Mouse (Mus musculus): ENCODE data around the gene Pitpnm1.
"Not testable (repeated sequence)": the region's sequence is repeated elsewhere in the genome, so short reads cannot be mapped to it uniquely, and the experiment has no call there.

Gene Pitpnm1

DNA sequence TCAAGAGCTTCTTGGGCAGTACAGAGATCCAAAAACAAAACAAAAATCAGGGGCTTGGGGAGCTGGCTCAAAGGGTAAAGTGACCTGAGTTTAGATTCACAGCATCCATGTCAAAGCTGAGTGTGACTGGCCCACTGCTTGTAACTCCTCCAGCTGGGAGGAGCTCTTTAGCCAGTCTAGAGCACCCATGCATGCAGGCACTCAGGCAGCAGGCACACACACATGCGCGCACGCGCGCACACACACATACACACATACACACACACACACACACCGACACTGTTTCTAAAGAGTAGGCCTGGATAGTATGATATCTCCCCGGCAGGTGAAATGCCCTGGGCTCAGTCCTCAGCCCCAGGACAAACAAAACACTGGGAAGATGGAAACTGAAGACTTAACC is 17.2 kb downstream of the Pitpnm1 start:
- no peak for DNase-seq (ENCODE audit: low spot score in 2 of 2)

- DNase-seq (ENCODE audit: low spot score in 2 of 2): no peak
Observed at GRCm38 (mm10) chr19:4118350-4118749, 18.6 kb downstream of the Pitpnm1 start.

GRCm38 (mm10) chr19:4119716-4120487 is 20.1 kb downstream of the Pitpnm1 start:
- no peak for DNase-seq (ENCODE audit: low spot score in 2 of 2)

DNA sequence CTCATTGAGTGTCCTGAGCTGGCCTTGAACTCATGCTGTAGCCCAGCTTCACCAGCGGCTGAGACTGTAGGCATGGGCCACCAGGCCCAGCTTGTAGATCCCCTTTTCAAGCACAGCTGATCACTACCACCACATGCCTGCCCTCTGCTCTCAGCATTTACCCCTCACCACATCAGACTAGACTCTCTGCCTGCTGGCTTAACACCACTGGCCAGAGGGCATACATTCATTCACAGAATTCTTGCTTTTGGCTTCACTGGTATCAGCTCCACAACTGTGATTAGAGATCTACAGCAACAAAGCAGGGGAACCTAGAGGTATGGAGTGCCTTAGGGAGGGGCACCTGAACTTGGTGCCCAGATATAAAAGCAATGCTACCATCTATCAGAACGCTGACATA is 20.7 kb downstream of the Pitpnm1 start:
- no peak for DNase-seq (ENCODE audit: low spot score in 2 of 2)

- peak; percentile 96 to 97 for DNase-seq (ENCODE audit: low spot score in 2 of 2)
Observed at GRCm38 (mm10) chr19:4121097-4121805, 21.5 kb downstream of the Pitpnm1 start.

DNA sequence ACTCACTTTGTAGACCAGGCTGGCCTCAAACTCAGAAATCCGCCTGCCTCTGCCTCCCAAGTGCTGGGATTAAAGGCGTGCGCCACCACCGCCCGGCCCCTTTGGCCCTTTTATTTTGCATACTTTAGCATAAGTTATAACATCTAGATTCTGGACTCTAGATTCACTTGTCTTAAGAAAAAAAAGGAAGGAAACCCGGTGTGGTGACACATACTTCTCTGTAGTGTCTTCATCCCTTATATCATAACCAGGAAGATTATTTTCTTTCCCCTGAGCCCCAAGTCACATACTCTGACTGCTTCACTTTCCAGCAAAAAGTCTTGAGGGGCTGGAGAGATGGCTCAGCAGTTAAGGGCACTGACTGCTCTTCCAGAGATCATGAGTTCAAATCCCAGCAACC is 22.1 kb downstream of the Pitpnm1 start:
- not testable (repeated sequence) for DNase-seq (ENCODE audit: low spot score in 2 of 2)

DNA sequence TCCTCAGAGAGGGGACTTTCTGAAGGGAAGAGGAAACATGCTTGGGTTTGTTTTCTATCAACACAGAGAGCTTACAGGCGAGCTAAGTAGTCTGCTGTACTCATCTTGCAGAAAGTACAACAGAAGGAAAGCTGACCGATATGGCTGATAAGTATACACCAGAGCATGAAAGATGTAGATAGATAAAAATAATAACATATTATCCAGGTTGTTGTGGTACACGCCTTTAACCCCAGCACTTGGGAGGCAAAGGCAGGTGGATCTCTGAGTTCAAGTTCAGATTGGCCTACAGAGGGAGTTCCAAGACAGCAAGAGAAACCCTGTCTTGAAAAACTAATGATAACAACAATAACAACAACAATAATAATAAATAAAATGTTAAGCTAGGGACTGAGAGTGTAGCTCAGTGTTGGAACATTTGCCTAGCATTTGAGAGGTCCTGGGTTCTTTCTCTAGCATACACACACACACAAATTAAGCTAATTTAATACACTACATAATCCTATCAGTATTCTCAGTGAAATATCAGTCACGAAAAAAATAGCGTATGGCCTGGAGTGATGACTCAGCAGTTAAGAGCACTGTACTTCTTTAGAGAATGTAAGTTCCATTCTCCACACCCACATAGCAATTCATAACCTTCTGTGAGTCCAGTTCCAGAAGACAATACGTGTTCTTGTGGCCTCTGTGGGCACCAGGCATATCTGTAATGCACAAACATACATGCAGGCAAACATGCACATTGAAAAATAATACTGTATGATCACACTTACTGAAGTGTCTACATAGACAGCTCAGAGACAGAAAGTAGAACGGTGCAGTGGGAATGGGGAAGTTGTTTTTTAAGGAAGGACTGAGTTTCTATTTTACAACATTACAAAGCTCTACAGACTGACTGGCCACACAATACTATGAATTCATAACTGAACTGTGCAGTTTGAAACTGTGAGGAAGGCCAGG is 22.9 kb downstream of the Pitpnm1 start:
- DNase-seq (ENCODE audit: low spot score in 2 of 2): no peak

GRCm38 (mm10) chr19:4124432-4124831 is 24.6 kb downstream of the Pitpnm1 start:
- no peak for DNase-seq (ENCODE audit: low spot score in 2 of 2)

DNA sequence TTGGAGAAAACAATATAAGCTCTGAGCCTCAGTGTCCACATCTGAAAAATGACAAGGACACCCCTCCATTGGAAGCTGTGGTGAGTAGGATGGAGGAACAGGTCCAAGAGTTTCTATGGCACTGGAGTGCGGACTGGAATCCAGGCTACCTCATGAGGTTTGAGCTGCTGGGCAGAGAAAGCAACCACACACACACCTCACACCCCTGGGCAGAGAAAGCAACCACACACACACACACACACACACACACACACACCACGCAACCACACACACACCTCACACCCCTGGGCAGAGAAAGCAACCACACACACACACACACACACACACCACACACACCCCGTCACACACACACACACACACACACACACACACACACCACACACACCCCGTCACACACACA is 25.5 kb downstream of the Pitpnm1 start:
- DNase-seq (ENCODE audit: low spot score in 2 of 2): not testable (repeated sequence)

GRCm38 (mm10) chr19:4125741-4126696 is 26.2 kb downstream of the Pitpnm1 start, which contains the start of gene Aip:
TSS of gene Aip (minus strand) at chr19:4125858.
- peak; percentile 95 to 97 for DNase-seq (ENCODE audit: low spot score in 2 of 2)

DNA sequence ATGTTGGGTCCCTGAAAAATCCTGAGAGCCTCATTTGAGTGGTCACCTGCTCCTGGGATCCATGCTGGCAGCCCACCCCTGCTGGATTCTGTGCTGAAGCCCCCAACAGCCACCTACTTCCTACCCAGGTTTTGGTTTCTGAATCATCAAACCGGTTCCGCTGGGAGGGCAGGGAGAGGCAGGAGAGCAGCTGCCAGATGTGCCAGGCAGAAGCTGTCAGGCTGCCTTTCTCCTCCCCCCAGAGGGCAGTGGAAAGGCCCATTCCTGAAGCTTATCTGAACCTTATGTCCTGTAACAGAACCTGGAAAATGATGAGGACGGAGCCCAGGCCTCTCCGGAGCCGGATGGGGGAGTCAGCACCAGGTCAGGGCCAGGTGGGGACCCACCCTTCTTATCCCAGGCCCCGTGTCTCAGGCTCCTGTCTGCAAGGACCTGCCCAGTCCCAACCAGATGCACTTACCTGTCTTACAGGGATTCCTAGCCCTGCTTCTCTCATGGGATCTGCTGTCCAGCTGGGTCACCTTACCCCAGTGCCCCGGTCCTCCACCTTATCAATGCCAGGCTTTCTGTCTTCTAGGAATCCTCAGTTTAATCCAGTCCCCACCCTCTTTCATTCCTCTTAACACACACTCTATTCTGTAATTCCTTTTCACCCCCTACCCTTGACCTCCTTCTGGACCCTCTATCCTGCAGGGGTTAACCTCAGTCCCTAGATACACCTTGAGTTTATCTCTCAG is 27.1 kb downstream of the Pitpnm1 start:
- DNase-seq (ENCODE audit: low spot score in 2 of 2): no peak

- no peak for DNase-seq (ENCODE audit: low spot score in 2 of 2)
Observed at GRCm38 (mm10) chr19:4129462-4129861, 29.7 kb downstream of the Pitpnm1 start.

- DNase-seq (ENCODE audit: low spot score in 2 of 2): no peak
Observed at GRCm38 (mm10) chr19:4130106-4130505, 30.3 kb downstream of the Pitpnm1 start.

GRCm38 (mm10) chr19:4131075-4131474 is 31.3 kb downstream of the Pitpnm1 start:
- DNase-seq (ENCODE audit: low spot score in 2 of 2): no peak

- no peak for DNase-seq (ENCODE audit: low spot score in 2 of 2)
Observed at GRCm38 (mm10) chr19:4131768-4132167, 32.0 kb downstream of the Pitpnm1 start.

DNA sequence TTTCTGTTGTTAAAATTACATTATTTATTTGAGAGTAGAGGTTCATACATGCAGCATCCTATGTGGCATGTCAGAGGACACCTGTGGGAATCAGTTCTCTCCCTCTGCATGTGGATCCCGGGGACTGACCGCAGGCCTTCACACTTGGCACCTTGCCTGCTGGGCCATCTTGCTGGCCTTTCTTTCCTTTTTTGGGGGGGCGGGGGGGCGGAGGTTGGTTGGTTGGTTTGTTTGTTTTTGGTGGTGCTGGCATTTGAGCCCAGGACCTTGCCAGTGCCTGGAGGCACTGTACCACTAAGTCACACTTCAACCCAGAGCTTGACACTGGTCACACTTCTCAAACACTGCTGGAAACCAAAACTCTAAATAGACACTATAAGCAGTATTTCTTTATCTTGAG is 34.6 kb downstream of the Pitpnm1 start:
- DNase-seq (ENCODE audit: low spot score in 2 of 2): no peak

- DNase-seq (ENCODE audit: low spot score in 2 of 2): not testable (repeated sequence)
Observed at GRCm38 (mm10) chr19:4135229-4135962, 35.6 kb downstream of the Pitpnm1 start.

GRCm38 (mm10) chr19:4135963-4136345 is 36.2 kb downstream of the Pitpnm1 start:
- not testable (repeated sequence) for DNase-seq (ENCODE audit: low spot score in 2 of 2)

GRCm38 (mm10) chr19:4136463-4136862 is 36.7 kb downstream of the Pitpnm1 start:
- no peak for DNase-seq (ENCODE audit: low spot score in 2 of 2)

All from frontal cortex, postnatal 14 days (tissue).